Mouse (Mus musculus) T-cell, adult 2 months (primary cell): ENCODE measurements around the gene E2f8.

Experiments
- DNase-seq: peaks from one replicate; pipeline ENCODE4 v3.0.0; 2022; ENCODE audit warnings: low spot score

The E2f8 gene

GRCm38 (mm10) chr7:48855461-48855860 is 25.9 kb downstream of the E2f8 start:
- DNase-seq, result no peak

DNA sequence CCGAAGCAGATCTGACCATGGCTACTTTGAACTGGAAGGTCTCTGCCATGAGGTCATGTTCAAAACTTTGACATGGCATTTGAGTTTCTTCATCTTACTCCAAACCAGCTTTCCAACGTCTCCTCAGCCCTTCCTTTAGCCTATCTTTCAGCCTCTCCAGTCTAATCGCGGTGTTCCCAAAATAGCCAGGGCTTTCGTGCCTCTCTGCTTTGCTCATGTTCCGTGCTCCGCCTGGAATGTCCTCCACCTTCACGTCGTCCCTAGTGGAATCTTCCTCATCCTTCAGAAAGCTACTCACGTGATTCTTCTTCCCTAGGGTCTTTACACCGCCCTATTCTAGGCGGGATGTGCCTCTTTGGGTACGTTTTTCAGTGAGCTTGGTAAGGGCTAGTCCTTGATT is 27.9 kb downstream of the E2f8 start:
- no peak for DNase-seq

GRCm38 (mm10) chr7:48851529-48852104 is 29.8 kb downstream of the E2f8 start:
- no peak for DNase-seq

- no peak for DNase-seq
Measured at GRCm38 (mm10) chr7:48847820-48848650, 33.4 kb downstream of the E2f8 start, which contains the start of gene Csrp3. Csrp3 (minus strand) TSS chr7:48848033.

DNA sequence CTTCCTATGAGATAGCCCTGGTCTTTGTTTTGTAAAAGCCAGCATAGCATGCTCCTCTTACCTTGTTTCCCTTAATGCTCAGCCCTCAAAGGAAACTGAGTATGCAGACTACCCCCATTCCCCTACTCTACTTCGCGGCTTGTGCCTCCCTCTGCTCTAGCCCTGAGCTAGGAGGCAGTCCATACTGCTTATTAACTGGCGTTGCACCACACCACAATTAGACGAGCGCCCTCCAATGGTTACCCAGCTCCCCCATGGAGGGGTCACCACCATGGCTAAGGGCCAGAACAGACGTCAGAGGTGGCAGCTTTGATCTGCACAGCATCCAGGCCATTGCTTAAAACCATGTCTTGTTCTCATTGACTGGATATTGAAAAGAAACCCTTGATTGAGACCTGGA is 34.6 kb downstream of the E2f8 start:
- DNase-seq, result no peak

DNA sequence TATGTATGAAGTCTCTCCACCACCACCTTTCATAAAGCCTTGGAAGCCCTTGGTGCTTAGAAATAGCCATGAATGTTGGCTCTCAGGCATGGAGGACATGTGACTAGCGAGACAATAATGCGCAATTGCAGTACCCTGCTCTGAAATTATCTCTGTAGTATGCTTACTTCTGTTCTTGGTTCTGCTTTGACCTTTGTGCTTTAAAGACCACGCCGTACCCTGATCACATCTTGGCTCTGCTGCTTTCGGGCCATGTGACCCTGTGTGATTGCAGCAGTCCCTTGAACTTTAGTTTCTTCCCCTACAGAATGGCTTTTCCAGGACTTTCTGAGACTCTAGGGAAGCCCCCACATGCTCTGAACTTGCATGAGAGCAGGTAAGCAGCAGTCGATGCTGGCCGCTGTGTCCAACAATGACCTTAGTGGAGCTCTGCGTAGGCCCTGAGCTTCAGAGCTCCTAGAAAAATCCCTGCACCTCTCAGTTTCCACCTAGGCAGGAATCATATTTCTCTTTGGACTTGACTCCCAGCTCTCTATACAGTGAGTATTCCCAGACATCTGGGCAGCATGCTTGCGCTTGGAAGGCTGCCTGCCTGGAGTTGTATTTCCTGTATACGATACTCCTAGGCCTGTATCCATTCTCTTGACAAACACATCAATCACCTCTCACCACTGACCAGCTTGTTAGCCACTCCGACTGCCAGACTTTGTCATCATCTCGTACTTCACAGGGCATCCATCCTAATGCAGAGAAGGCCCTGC is 36.0 kb downstream of the E2f8 start:
- DNase-seq, result no peak

DNA sequence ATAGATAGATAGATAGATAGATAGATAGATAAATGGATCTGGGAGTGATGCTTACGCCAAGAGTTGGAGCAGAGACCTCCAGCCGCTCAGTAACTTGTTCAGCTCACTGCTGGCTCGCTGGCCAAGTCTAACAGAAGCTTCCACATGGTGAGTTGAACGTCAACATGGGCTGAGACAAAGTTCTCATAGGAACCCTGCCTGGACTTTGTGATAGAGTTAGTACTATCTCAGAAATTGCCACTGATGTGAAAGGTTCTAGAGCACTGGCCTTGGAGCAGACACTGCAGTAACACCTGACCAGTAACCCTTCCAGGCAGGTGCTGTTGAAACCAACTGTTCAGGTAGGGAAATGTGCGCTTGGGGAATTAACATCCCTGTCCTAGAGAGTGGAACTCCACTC is 37.9 kb downstream of the E2f8 start:
- DNase-seq, result no peak

DNA sequence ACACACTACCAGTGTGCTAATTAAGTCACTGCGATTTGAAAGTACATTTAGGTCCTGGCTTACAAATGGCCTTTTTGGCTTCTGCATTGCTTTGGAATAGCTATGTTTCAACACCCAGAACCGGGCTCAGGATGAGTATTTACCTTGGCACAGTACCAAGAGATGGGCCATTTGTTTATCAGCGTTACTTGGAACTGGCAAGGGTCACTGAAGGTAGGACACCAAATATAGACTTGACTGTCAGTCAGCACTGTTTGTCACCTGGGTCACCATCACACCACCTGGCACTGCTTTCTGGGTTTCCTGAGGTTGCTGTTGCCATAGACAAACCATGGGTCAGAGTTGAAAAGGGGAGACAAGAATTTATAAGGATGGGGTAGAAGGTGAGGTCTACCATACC is 39.0 kb downstream of the E2f8 start:
- no peak for DNase-seq

GRCm38 (mm10) chr7:48841538-48841937 is 39.9 kb downstream of the E2f8 start:
- no peak for DNase-seq

DNA sequence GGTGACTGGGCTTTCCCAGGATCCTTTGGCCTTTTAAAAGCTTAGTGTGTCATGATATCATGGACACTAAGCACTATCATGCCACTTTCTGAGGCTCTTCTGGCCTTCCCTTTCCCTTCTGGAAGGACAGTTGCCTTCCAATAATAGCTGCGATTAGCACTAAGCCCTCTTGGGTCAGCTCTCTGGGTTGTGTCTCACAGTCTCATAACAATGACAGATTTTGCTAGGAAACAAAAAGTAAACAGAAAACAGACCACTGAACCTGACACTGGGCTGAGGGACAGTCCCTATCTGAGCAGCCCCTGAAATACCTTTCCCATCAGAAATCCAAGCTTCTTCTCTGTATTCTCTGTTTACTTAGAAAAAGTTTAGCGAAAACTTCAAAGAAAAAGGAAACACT is 40.9 kb downstream of the E2f8 start:
- DNase-seq, result no peak

GRCm38 (mm10) chr7:48838434-48838833 is 43.0 kb downstream of the E2f8 start:
- DNase-seq, result no peak

DNA sequence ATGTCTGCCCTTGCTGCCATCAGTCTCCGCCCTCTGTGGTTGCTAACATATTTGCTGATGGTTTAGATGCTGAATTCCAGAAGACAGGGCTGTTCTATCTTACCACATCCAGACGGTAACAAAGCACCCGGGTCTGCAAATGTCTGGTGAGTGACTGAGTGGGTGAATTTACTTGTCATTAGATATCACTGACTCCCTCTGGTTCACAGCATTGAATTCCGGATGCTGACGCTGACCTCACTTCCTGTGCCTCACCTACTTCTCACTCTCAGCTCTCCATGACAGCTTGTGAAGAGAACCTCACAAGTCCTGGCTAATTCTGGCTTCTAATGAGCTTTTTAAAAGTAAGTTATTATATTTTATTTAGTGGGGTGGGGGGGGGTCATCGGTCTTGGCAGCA is 44.4 kb downstream of the E2f8 start:
- no peak for DNase-seq

DNA sequence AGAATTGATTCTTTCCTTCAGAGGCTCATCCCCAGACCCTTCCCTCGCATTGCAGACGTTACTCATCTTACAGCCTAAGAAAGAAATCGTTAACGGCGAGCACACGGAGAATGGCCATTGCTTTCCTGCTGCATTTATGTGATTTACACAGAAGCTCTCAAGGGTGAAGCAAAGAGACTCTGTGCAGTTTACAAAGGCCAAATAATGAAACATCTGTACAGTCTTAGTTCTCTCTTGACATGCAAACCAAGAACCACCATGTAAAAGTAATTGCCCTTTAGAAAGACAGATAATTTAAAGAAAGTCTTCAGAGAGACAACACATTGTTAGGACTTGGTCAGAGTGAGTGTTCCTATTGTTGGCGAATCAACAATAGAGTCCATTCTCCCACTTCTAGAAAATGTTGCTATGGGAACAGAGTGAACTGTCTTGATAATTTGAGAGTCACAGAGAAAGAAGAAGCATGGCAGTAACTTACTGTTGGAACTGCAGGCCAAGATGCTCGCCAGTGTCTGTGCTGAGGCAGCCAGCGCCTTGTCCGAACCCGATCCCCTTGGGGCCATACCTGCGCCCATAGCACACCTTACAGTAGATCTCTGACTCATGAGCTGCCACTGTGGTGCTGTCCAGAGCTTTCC is 46.3 kb downstream of the E2f8 start:
- DNase-seq, result no peak

- DNase-seq, result no peak
Measured at GRCm38 (mm10) chr7:48834371-48834970, 46.9 kb downstream of the E2f8 start.

- no peak for DNase-seq
Measured at GRCm38 (mm10) chr7:48832735-48833134, 48.7 kb downstream of the E2f8 start.

- DNase-seq, result no peak
Measured at GRCm38 (mm10) chr7:48830395-48830794, 51.0 kb downstream of the E2f8 start.

DNA sequence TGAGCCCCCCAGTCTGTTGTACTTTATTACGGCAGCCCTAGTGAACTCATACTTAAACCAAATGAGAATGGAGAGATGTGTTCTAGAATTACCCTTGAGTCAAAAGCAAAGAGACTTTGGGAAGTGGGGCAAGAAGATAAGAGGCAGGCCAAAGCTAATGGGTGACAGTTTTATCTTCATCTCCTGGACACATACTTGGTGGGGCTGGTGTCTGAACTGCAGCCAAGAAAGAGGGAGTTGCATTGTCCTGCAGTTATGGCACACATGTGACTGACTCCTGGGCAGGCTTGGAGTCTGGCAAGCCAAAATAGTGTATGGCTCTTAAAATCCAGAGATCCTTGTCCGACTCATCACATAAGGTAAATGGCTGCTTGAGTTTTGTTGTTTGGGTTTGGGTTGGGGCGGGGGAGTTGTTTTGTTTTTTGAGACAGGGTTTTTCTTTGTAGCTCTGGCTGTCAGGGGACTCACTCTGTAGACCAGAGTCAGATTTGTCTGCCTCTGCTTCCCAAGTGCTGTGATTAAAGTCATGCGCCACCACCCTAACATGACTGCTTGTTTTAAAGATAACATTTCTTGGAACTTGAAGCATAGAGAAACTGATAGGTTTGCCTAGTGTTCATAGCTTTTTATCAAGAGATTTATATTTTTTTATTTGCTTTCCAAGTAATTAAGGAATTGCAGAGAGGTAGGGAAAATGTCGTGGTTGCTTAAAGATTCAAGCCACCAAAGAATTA is 52.1 kb downstream of the E2f8 start:
- DNase-seq, result no peak

DNA sequence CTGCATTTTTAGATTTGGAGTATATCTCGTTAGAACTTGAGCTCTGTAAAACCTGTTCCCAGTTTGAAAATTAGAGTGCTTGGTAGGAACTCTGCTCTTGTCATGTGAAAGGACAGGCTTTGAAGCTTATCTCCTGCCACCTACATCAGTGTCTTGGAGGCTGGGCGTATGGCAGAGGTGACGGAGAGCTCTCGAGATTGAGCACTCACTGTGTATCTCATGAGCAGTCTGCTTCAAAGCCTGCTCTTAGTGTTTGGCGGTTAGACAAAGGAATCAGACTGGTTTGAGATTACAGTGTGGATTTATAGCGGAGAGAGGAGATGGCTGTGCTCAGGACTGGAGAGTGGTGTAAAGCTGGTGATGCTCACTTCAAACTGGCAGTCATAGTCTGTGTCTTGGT is 56.2 kb downstream of the E2f8 start:
- no peak for DNase-seq

- no peak for DNase-seq
Measured at GRCm38 (mm10) chr7:48824671-48825070, 56.7 kb downstream of the E2f8 start.

DNA sequence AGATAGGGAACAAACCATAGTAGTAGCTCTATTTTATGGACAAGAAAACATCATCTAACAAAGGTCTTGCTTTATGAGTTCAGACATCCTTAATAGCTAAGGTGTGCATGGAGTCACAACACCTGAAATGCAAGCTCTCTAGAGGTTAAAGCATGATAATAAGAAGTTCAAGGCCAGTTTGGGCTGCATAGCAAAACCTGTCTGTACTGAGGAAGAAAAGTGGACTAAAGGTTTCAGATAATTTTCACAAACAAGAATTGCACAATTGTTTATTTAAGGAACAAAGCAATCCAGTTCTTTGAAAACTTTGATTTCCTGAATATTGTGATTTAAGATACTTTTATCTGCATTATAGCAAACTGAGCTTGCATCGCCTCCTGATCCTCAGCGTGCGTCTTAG is 57.8 kb downstream of the E2f8 start:
- DNase-seq, result no peak

DNA sequence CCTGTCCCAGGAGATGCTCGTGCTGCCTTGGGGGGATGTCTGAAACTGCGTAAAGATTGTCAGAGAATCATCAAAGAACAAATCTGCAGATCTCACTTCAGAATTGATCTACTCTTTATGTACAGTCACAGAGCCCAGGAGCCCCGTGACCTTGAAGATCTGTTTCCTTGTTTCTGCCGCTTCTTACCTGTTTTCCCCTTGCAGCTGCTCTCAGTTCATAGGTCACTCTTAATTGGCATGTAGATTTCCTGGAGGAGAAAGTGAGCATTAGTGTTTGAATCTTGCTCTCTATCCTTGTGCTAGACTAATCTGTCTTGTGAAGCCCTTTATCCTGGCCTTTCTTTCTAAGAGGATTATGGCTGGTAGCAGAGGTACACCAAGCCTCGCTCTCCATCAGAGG is 59.7 kb downstream of the E2f8 start:
- no peak for DNase-seq
